Mouse (Mus musculus): ENCODE results near the gene Pcnx3.

DNA sequence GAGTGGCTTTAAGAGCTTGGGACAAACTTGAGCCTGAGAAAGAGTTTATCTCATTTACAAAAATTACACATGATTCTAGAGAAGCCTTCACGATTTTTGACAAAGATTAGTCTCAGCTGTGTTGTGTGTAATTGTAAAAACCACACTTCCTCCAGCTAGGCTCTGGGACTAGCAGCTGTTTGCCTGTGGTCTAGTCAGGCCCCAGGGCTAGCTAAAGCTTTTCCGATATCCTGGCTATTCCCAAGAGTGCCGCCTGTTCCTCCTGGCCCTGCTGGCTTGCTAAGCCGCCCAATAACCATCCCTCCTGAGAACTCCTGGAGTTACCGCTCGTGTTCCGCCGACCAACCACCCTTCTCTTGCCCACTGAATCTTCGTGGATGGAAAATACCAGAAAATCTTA is 56.6 kb downstream of the Pcnx3 start:
- TF ChIP-seq FLI1 (IDR thresholded peaks at IDR 0.05; ENCODE audit: low read length) (no peak), GATA1 (IDR thresholded peaks at IDR 0.05; ENCODE audit: borderline replicate concordance, low read length) (no peak)

Measured in megakaryocyte, embryonic 14.5 days (primary cell).